ENCODE assay signal across 16 mouse cellular contexts in genomic region chr1:76075213-76075612, GRCm38 (mm10).
DNase-seq lines count a peak whose midpoint lies in the region; ATAC-seq lines count a peak whose summit lies in the region.
"Had no signal": no experiment of that assay in that cellular context is flagged by ENCODE, and none has a peak within 500 bp of the region (broad histone marks: within the 10 kb centered on the region; RNA-seq: fewer than 3 reads in every experiment).

No protein-coding gene starts in this region.

- H3K36me3 ChIP-seq in kidney, embryonic 16.5 days (ENCODE audit: insufficient read depth, low read length), result no peaks in the 10 kb centered on the region
- H3K36me3 ChIP-seq in forebrain, embryonic 15.5 days, result no peaks in the 10 kb centered on the region
- H3K36me3 ChIP-seq in neural tube, embryonic 14.5 days (ENCODE audit: control insufficient read depth, insufficient read depth, low read length), result no peaks in the 10 kb centered on the region
- H3K36me3 ChIP-seq: embryonic facial prominence, embryonic 15.5 days; liver, embryonic 15.5 days had no signal

- no peak for DNase-seq in kidney, postnatal 10 days
- DNase-seq in layer of hippocampus, postnatal 25 days (ENCODE audit: extremely low spot score in 1 of 2, low spot score in 1 of 2), result no peak
- no peak for DNase-seq in cerebellum, adult 18-20 months
- DNase-seq: embryo, embryonic 11 days; heart, adult 2 months; kidney, adult 8-10 months; lung, postnatal 36 days; thymus, postnatal 14 days had no signal

- H3K4me3 ChIP-seq in kidney, embryonic 16.5 days (ENCODE audit: low read length), result no peak overlapping the region
- no peak overlapping the region for H3K4me3 ChIP-seq in brown adipose tissue, adult 24 weeks (ENCODE audit: insufficient read depth, low read depth, low read length)
- no peak overlapping the region for H3K4me3 ChIP-seq in forebrain, embryonic 15.5 days
- no peak overlapping the region for H3K4me3 ChIP-seq in neural tube, embryonic 14.5 days (ENCODE audit: low read depth, low read length)
- H3K4me3 ChIP-seq: embryonic facial prominence, embryonic 15.5 days; heart, adult 2 months; liver, embryonic 15.5 days had no signal

- no peak overlapping the region for H3K4me2 ChIP-seq in kidney, embryonic 16.5 days (replicated peaks; ENCODE audit: low read depth, low read length)
- H3K4me2 ChIP-seq in forebrain, embryonic 15.5 days (replicated peaks), result no peak overlapping the region
- H3K4me2 ChIP-seq in neural tube, embryonic 14.5 days (ENCODE audit: low read depth, low read length), result no peak overlapping the region
- H3K4me2 ChIP-seq: embryonic facial prominence, embryonic 15.5 days; liver, embryonic 15.5 days had no signal

- H3K27me3 ChIP-seq in kidney, embryonic 16.5 days (ENCODE audit: insufficient read depth, low read length), result no peaks in the 10 kb centered on the region
- H3K27me3 ChIP-seq in forebrain, embryonic 15.5 days, result no peaks in the 10 kb centered on the region
- H3K27me3 ChIP-seq in neural tube, embryonic 14.5 days (ENCODE audit: control insufficient read depth, insufficient read depth, low read length), result no peaks in the 10 kb centered on the region
- H3K27me3 ChIP-seq: embryonic facial prominence, embryonic 15.5 days; liver, embryonic 15.5 days had no signal

- 67% methylated on average over 3 of the region's 3 CpGs for WGBS in kidney, embryonic 16.5 days
- 52% methylated on average over 3 of the region's 3 CpGs for WGBS in forebrain, embryonic 15.5 days
- 61% methylated on average over 3 of the region's 3 CpGs for WGBS in neural tube, embryonic 14.5 days

- no peaks in the 10 kb centered on the region for H3K9me3 ChIP-seq in kidney, embryonic 16.5 days (ENCODE audit: low read length)
- H3K9me3 ChIP-seq in forebrain, embryonic 15.5 days, result no peaks in the 10 kb centered on the region
- H3K9me3 ChIP-seq in neural tube, embryonic 14.5 days (ENCODE audit: control insufficient read depth, low read length), result no peaks in the 10 kb centered on the region
- H3K9me3 ChIP-seq: embryonic facial prominence, embryonic 15.5 days; liver, embryonic 15.5 days had no signal

- no peak for ATAC-seq in kidney, embryonic 16.5 days (ENCODE audit: low FRiP score, low TSS enrichment)
- no peak for ATAC-seq in forebrain, embryonic 15.5 days (replicated peaks)
- no peak for ATAC-seq in neural tube, embryonic 14.5 days (ENCODE audit: low read depth)
- ATAC-seq: inflammation-experienced regulatory T-cells, adult 6 months had no signal

- H3K9ac ChIP-seq in kidney, embryonic 16.5 days (replicated peaks; ENCODE audit: low read length), result no peak overlapping the region
- no peak overlapping the region for H3K9ac ChIP-seq in forebrain, embryonic 15.5 days (replicated peaks)
- H3K9ac ChIP-seq in neural tube, embryonic 14.5 days (replicated peaks; ENCODE audit: low read depth, low read length), result no peak overlapping the region
- H3K9ac ChIP-seq: embryonic facial prominence, embryonic 15.5 days; liver, embryonic 15.5 days had no signal

- H3K4me1 ChIP-seq in kidney, embryonic 16.5 days (ENCODE audit: insufficient read depth, low read length), result no peaks in the 10 kb centered on the region
- H3K4me1 ChIP-seq in brown adipose tissue, adult 24 weeks (ENCODE audit: control insufficient read depth, insufficient read depth, insufficient read length, low read length), result peaks cover 10% of the 10 kb centered on the region; the same call in 1 of the 2 replicates
- peaks cover 28% of the 10 kb centered on the region for H3K4me1 ChIP-seq in forebrain, embryonic 15.5 days
- peaks cover 13% of the 10 kb centered on the region for H3K4me1 ChIP-seq in neural tube, embryonic 14.5 days (ENCODE audit: control insufficient read depth, insufficient read depth, low read length)
- H3K4me1 ChIP-seq: embryonic facial prominence, embryonic 15.5 days; liver, embryonic 15.5 days had no signal

- H3K27ac ChIP-seq in kidney, embryonic 16.5 days (ENCODE audit: low read length), result peak overlapping the region; percentile 60; the same call in 1 of the 2 replicates
- H3K27ac ChIP-seq in brown adipose tissue, adult 24 weeks (replicated peaks; ENCODE audit: low read depth, low read length), result peak overlapping the region; percentile 29
- peak overlapping the region; percentile 21; the same call in 1 of the 2 replicates for H3K27ac ChIP-seq in forebrain, embryonic 15.5 days (replicated peaks)
- peak overlapping the region; percentile 12; the same call in 1 of the 2 replicates for H3K27ac ChIP-seq in neural tube, embryonic 14.5 days (ENCODE audit: low read depth, low read length)
- H3K27ac ChIP-seq: embryonic facial prominence, embryonic 15.5 days; heart, adult 2 months; liver, embryonic 15.5 days; stomach, postnatal 0 days had no signal
